Mouse (Mus musculus): ENCODE data around the gene Akap13. TPM values are rescaled to one million over a fixed set of nuclear protein-coding genes. Genes with fewer than 3 reads are reported as not detected.

Gene Akap13
- polyA plus RNA-seq, 1 experiment from 2014 or later, result 32.1 TPM

DNA sequence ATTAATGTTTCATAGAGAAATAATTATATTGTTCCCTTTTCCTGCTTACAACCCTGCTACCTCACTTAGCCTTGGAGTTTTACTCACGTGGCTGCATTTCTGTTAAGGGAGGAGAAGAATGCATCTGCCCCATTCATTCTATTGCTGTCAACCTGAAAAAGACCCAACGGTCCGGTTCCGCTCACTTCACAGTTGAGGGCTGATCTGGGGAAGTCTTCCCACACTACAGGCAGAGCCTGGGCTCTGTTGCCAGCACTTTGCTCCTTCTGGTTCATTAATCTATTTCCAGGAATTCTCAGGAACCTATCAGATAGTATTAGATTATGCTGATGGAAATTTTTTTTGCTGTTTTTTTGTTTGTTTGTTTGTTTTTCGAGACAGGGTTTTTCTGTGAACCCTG lies 239.4 kb downstream of the Akap13 start:
- DNase-seq (ENCODE audit: low spot score) (no peak), ATAC-seq (ENCODE audit: low FRiP score) (no peak)
- Histone ChIP-seq H3K36me3 (ENCODE audit: control insufficient read depth, insufficient read depth, low read length) (no peaks in the 10 kb centered on the region), H3K9ac (ENCODE audit: low read depth, low read length) (no peak overlapping the region), H3K4me3 (ENCODE audit: low read depth, low read length) (no peak overlapping the region), H3K4me2 (replicated peaks; ENCODE audit: low read depth, low read length) (no peak overlapping the region), H3K4me1 (replicated peaks; ENCODE audit: control insufficient read depth, insufficient read depth, low read length) (no peaks in the 10 kb centered on the region), H3K27ac (ENCODE audit: low read depth, low read length) (no peak overlapping the region), H3K27me3 (ENCODE audit: control insufficient read depth, insufficient read depth, low read length) (no peaks in the 10 kb centered on the region), H3K9me3 (ENCODE audit: control insufficient read depth, low read length) (no peaks in the 10 kb centered on the region)
- 75% methylated on average over 5 of the region's 5 CpGs for WGBS

DNA sequence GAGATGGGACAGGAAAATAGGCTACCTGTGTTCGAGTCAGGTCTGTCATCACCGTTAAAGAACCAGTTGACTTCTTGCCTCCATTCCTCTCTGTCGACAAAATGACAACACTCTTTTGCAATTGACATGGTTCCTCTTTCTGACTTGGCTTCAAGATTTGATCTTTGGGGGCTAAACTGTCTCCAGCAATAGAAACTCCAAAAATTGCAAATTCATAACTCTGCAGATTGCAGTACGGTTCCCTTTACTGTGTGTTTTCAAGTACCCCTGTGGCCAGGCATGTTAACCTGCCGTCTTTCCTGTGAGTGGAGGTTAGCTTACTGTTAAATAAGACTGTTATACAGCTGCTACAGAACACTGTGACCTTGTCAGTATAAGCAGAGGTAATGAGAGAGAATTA lies 244.5 kb downstream of the Akap13 start:
- no peaks in the 10 kb centered on the region for H3K27me3 ChIP-seq (ENCODE audit: control insufficient read depth, insufficient read depth, low read length)
- ATAC-seq (ENCODE audit: low FRiP score), result no peak
- 92% methylated on average over 5 of the region's 5 CpGs for WGBS
- no peaks in the 10 kb centered on the region for H3K4me1 ChIP-seq (replicated peaks; ENCODE audit: control insufficient read depth, insufficient read depth, low read length)
- no peak overlapping the region for H3K4me2 ChIP-seq (replicated peaks; ENCODE audit: low read depth, low read length)
- H3K27ac ChIP-seq (ENCODE audit: low read depth, low read length), result no peak overlapping the region
- DNase-seq (ENCODE audit: low spot score), result no peak
- no peak overlapping the region for H3K9ac ChIP-seq (ENCODE audit: low read depth, low read length)
- no peak overlapping the region for H3K4me3 ChIP-seq (ENCODE audit: low read depth, low read length)
- H3K36me3 ChIP-seq (ENCODE audit: control insufficient read depth, insufficient read depth, low read length), result no peaks in the 10 kb centered on the region
- H3K9me3 ChIP-seq (ENCODE audit: control insufficient read depth, low read length), result no peaks in the 10 kb centered on the region

DNA sequence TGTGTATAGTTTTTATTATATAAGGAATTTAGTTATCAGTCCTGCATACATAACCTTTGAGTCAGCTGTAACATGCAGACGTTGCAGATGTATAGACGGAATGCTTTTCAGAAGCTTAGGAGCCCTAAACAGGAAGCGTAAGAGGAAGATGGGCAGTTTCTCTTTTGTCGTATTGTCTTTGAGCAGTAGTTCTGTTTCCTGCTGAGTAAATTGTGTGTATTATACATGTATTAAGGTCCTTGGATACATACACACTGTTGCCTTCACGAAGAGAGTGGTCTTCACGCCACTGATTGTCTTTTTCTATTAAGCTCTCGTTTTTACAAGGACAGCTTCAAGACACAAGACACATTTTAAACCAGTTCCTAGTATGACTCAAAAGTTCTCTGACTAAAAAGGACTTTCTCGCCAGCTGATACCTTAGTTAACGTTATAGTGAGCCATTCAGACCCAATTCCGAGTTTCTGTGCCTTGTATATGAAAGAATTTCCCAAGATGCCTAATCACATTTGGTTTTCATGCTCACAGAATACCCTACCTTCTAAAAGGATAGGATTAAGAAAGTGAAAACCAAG lies 245.5 kb downstream of the Akap13 start:
- DNase-seq (ENCODE audit: low spot score) (no peak), ATAC-seq (ENCODE audit: low FRiP score) (no peak)
- Histone ChIP-seq H3K27me3 (ENCODE audit: control insufficient read depth, insufficient read depth, low read length) (no peaks in the 10 kb centered on the region), H3K4me2 (replicated peaks; ENCODE audit: low read depth, low read length) (no peak overlapping the region), H3K4me3 (ENCODE audit: low read depth, low read length) (no peak overlapping the region), H3K27ac (ENCODE audit: low read depth, low read length) (no peak overlapping the region), H3K4me1 (replicated peaks; ENCODE audit: control insufficient read depth, insufficient read depth, low read length) (no peaks in the 10 kb centered on the region), H3K36me3 (ENCODE audit: control insufficient read depth, insufficient read depth, low read length) (no peaks in the 10 kb centered on the region), H3K9me3 (ENCODE audit: control insufficient read depth, low read length) (no peaks in the 10 kb centered on the region), H3K9ac (ENCODE audit: low read depth, low read length) (no peak overlapping the region)
- WGBS, result 92% methylated on average over 10 of the region's 10 CpGs

GRCm38 (mm10) chr7:75701761-75702160 lies 246.4 kb downstream of the Akap13 start:
- Histone ChIP-seq H3K9me3 (ENCODE audit: control insufficient read depth, low read length) (no peaks in the 10 kb centered on the region), H3K4me3 (ENCODE audit: low read depth, low read length) (no peak overlapping the region), H3K9ac (ENCODE audit: low read depth, low read length) (no peak overlapping the region), H3K36me3 (ENCODE audit: control insufficient read depth, insufficient read depth, low read length) (no peaks in the 10 kb centered on the region), H3K4me2 (replicated peaks; ENCODE audit: low read depth, low read length) (no peak overlapping the region), H3K27me3 (ENCODE audit: control insufficient read depth, insufficient read depth, low read length) (no peaks in the 10 kb centered on the region), H3K4me1 (replicated peaks; ENCODE audit: control insufficient read depth, insufficient read depth, low read length) (no peaks in the 10 kb centered on the region), H3K27ac (ENCODE audit: low read depth, low read length) (no peak overlapping the region)
- no peak for DNase-seq (ENCODE audit: low spot score)
- no peak for ATAC-seq (ENCODE audit: low FRiP score)
- 90% methylated on average over 7 of the region's 7 CpGs for WGBS

GRCm38 (mm10) chr7:75702368-75702767 lies 247.0 kb downstream of the Akap13 start:
- Histone ChIP-seq H3K4me3 (ENCODE audit: low read depth, low read length) (no peak overlapping the region), H3K4me2 (replicated peaks; ENCODE audit: low read depth, low read length) (no peak overlapping the region), H3K9ac (ENCODE audit: low read depth, low read length) (no peak overlapping the region), H3K27ac (ENCODE audit: low read depth, low read length) (no peak overlapping the region), H3K9me3 (ENCODE audit: control insufficient read depth, low read length) (no peaks in the 10 kb centered on the region), H3K36me3 (ENCODE audit: control insufficient read depth, insufficient read depth, low read length) (no peaks in the 10 kb centered on the region), H3K4me1 (replicated peaks; ENCODE audit: control insufficient read depth, insufficient read depth, low read length) (no peaks in the 10 kb centered on the region), H3K27me3 (ENCODE audit: control insufficient read depth, insufficient read depth, low read length) (no peaks in the 10 kb centered on the region)
- 95% methylated on average over 3 of the region's 3 CpGs for WGBS
- DNase-seq (ENCODE audit: low spot score) (no peak), ATAC-seq (ENCODE audit: low FRiP score) (no peak)

DNA sequence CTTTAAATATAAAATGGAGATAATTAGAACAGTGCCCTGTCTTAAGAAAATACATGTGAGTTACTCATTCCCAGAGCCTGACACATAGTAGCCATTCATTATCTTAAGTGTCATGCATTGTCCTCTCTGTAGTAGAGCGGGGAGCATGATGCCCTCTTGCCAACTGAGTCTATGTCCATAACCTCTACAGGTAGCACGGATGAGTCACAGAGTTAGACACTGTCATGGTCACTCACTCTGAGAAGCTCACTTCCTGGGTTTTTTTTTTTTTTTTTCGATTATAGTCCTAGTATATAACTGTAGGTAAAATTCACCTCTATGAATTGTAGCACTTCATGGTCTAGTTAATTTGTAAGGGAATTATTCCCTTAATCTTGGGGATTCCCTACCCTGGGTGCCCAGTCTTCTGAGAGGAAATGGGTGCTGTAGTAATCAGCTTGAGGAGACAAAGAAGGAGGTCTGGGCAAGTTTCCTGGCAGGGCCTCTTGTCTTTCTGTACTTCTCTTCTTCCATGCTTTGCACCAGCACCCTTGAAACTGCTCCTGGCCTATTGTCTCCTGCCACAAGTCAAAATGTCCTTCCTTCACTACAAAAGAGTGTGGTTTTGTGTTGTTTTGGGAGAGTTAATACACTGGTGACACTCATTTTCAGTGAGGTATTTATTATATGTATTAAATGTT lies 247.8 kb downstream of the Akap13 start:
- ATAC-seq (ENCODE audit: low FRiP score) (no peak), DNase-seq (ENCODE audit: low spot score) (no peak)
- no peaks in the 10 kb centered on the region for H3K36me3 ChIP-seq (ENCODE audit: control insufficient read depth, insufficient read depth, low read length)
- no peak overlapping the region for H3K4me2 ChIP-seq (replicated peaks; ENCODE audit: low read depth, low read length)
- WGBS, result 90% methylated on average over 3 of the region's 3 CpGs
- no peaks in the 10 kb centered on the region for H3K4me1 ChIP-seq (replicated peaks; ENCODE audit: control insufficient read depth, insufficient read depth, low read length)
- H3K27ac ChIP-seq (ENCODE audit: low read depth, low read length), result no peak overlapping the region
- H3K4me3 ChIP-seq (ENCODE audit: low read depth, low read length), result no peak overlapping the region
- H3K9ac ChIP-seq (ENCODE audit: low read depth, low read length), result no peak overlapping the region
- no peaks in the 10 kb centered on the region for H3K27me3 ChIP-seq (ENCODE audit: control insufficient read depth, insufficient read depth, low read length)
- no peaks in the 10 kb centered on the region for H3K9me3 ChIP-seq (ENCODE audit: control insufficient read depth, low read length)

DNA sequence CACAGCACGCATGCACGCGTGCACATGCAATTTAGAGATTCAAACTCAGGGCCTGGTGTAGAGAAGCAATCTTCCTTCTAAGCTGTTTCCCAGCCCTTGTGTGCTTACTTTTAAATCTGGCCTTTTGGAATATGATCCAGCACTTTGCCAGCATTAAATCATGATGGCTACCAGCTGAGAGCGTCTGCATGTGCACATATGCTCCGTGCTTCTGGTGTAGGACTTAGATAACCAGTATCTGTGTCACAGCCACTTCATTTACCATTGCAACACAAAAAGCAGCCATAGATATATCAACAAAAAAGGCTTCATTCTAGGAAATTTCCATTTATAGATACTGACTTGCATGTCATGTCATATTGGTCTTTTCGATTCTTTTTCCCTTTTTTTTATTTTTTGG lies 249.5 kb downstream of the Akap13 start:
- Histone ChIP-seq H3K27me3 (ENCODE audit: control insufficient read depth, insufficient read depth, low read length) (no peaks in the 10 kb centered on the region), H3K36me3 (ENCODE audit: control insufficient read depth, insufficient read depth, low read length) (no peaks in the 10 kb centered on the region)

GRCm38 (mm10) chr7:75709936-75710335 lies 254.6 kb downstream of the Akap13 start:
- 97% methylated on average over 4 of the region's 4 CpGs for WGBS
- no peak for ATAC-seq (ENCODE audit: low FRiP score)
- no peak overlapping the region for H3K9ac ChIP-seq (ENCODE audit: low read depth, low read length)
- H3K36me3 ChIP-seq (ENCODE audit: control insufficient read depth, insufficient read depth, low read length), result no peaks in the 10 kb centered on the region
- no peaks in the 10 kb centered on the region for H3K9me3 ChIP-seq (ENCODE audit: control insufficient read depth, low read length)
- no peaks in the 10 kb centered on the region for H3K4me1 ChIP-seq (replicated peaks; ENCODE audit: control insufficient read depth, insufficient read depth, low read length)
- no peak overlapping the region for H3K4me3 ChIP-seq (ENCODE audit: low read depth, low read length)
- H3K4me2 ChIP-seq (replicated peaks; ENCODE audit: low read depth, low read length), result no peak overlapping the region
- no peaks in the 10 kb centered on the region for H3K27me3 ChIP-seq (ENCODE audit: control insufficient read depth, insufficient read depth, low read length)
- H3K27ac ChIP-seq (ENCODE audit: low read depth, low read length), result no peak overlapping the region
- no peak for DNase-seq (ENCODE audit: low spot score)

More for the DNA sequence above, 249.5 kb downstream of the Akap13 start:
- H3K9me3 ChIP-seq (ENCODE audit: control insufficient read depth, low read length), result no peaks in the 10 kb centered on the region
- no peak overlapping the region for H3K9ac ChIP-seq (ENCODE audit: low read depth, low read length)
- no peak overlapping the region for H3K4me2 ChIP-seq (replicated peaks; ENCODE audit: low read depth, low read length)
- H3K27ac ChIP-seq (ENCODE audit: low read depth, low read length), result no peak overlapping the region
- H3K4me3 ChIP-seq (ENCODE audit: low read depth, low read length), result no peak overlapping the region
- 97% methylated on average over 6 of the region's 6 CpGs for WGBS
- ATAC-seq (ENCODE audit: low FRiP score) (no peak), DNase-seq (ENCODE audit: low spot score) (no peak)
- H3K4me1 ChIP-seq (replicated peaks; ENCODE audit: control insufficient read depth, insufficient read depth, low read length), result no peaks in the 10 kb centered on the region

DNA sequence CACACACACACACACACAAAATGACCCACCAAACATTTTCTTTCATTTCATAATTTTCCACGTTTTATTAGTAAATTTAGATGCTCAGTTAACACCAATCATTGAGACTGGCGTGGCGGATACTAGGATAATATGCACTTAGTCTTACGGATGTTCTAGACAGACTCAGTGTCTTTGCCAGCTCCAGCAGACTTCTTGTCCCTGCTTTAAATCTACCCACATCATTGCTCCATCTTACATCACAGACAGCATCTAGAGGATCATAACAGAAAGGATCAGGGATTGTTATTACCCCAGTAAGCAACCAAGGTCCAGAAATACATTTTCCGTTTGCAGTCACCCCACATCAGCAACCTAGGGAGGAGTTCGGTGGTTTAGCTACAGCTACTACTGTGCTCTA lies 255.6 kb downstream of the Akap13 start:
- Histone ChIP-seq H3K4me2 (replicated peaks; ENCODE audit: low read depth, low read length) (no peak overlapping the region), H3K36me3 (ENCODE audit: control insufficient read depth, insufficient read depth, low read length) (no peaks in the 10 kb centered on the region), H3K4me1 (replicated peaks; ENCODE audit: control insufficient read depth, insufficient read depth, low read length) (no peaks in the 10 kb centered on the region), H3K4me3 (ENCODE audit: low read depth, low read length) (no peak overlapping the region), H3K9me3 (ENCODE audit: control insufficient read depth, low read length) (no peaks in the 10 kb centered on the region), H3K9ac (ENCODE audit: low read depth, low read length) (no peak overlapping the region), H3K27ac (ENCODE audit: low read depth, low read length) (no peak overlapping the region), H3K27me3 (ENCODE audit: control insufficient read depth, insufficient read depth, low read length) (no peaks in the 10 kb centered on the region)
- WGBS, result 96% methylated on average over 6 of the region's 6 CpGs
- DNase-seq (ENCODE audit: low spot score), result no peak
- no peak for ATAC-seq (ENCODE audit: low FRiP score)

Data from hindbrain, embryonic 11.5 days (tissue).